Mouse (Mus musculus): ENCODE measurements around the gene Zfp956.
A peak's percentile ranks its signal among the peaks of the same experiment; 100 is the strongest.

Gene Zfp956

DNA sequence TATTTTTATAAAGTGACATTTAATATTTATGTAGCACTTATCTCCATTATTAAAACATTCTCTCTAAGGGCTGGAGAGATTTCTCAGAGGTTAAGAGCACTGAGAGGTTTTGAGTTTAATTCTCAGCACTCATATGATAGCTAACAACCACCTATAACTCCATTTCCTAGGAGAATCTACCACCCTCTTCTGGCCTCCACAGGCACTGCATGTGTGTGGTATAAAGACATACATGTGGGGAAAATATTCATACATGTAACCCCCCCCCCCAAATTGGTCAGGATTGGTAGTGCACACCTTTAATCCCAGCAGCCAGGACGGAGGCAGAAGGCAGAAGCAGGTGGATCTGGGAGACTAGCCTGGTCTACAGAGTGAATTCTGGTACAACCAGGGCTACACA, 21.4 kb downstream of the Zfp956 start:
- peak; percentile 51 for DNase-seq (ENCODE audit: low read depth)

DNA sequence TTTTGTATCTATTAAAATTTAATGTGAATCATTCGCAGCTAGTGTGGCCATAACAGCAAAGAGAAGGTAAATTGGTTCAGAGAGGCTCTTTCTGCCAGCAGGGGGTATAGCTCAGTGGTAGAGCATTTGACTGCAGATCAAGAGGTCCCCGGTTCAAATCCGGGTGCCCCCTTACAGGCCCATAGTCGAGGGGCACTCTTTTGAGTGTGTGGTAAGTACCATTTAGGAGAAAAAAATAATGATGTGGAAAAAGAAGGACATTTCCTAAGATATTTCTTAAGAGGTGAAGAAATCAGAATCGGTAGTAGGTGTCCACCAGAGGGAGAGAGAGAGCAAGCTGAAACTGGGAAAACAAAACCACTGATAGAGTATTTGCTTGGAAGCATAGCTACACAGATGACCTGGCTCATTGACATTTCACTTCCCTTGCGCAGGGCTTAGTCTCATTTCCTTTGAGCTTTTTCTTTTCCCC, 25.7 kb downstream of the Zfp956 start:
- peak; percentile 97 for DNase-seq (ENCODE audit: low read depth)

DNA sequence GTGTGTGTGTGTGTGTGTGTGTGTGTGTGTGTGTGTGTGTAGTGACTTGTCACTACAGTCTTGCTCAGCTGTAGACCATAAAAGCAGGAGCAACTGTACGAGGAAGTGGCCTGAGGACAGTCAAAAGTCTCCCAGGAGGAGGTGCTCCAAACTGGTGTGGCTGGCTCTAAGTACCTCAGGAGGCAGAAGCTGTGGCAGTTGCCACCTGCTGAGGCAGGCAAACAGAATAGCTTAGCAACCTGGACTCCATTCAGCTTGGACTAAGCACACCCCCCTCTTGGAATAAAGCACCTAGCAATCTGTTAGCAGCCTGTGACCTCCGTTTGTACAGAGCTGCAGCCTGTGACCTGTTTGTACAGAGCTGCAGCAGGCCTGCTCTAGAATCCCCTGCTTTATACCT, 30.7 kb downstream of the Zfp956 start:
- no peak for DNase-seq (ENCODE audit: low read depth)

DNA sequence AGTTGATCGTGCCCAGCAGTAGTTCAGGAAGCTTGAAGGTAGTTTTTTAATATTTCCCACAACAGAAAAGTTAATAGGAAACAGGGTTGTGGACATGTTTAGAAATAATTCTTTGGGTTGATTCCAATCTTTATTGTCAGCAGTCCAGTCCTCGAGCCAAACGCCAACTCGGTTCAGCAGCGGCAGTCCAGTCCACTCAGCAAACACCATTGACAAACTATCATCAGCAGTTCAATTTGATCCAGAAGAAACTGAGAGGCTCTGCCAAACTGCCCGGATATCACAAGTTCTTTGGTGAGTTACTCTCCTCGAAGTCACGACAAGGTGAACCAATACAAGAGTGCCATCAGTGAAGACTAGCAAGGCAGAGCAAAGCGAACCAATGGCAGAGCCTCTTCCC, 42.5 kb downstream of the Zfp956 start:
- no peak for DNase-seq (ENCODE audit: low read depth)

DNA sequence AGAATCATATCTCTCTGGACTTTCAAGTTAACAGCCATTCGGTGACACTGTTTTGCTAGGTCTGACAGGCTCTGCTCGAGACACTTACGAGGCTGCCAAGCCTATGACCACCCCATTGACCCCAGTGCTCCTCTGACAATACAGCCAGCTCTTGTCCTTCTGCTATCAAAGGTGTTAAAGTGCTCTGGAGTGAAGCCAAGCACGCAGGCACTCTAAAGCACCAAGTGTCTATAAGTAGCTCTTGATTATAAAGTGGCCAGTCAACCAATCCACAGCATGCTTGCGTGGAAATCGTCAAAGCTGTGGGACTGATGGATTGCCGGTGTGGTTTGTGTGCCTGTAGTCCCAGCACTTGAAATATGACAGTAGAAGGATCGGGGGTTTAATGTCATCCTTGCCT, 57.5 kb downstream of the Zfp956 start:
- DNase-seq (ENCODE audit: low read depth), result no peak

Data from 416B (cell line).